Mouse (Mus musculus) kidney, postnatal 0 days (tissue): ENCODE data around the gene Gas2l1. TPM values are rescaled to one million over a fixed set of nuclear protein-coding genes. Genes with fewer than 3 reads are reported as not detected.

Experiments used
- ATAC-seq: fragments of 200-750 bp; cut with Nextera tagmentation; replicated peaks from 2 replicates; pipeline ENCODE4 v1.8.0; 2017; ENCODE audit warnings: low read depth, moderate number of reproducible peaks, moderate TSS enrichment, moderate library complexity; ENCODE audit not compliant: low FRiP score
- DNase-seq: peaks from one replicate; pipeline ENCODE4 v3.0.0-alpha.2; 2016; ENCODE audit warnings: low spot score
- H3K27ac ChIP-seq: fragments of 300-500 bp; sonication (generic); 2 replicates; pipeline ENCODE4 v1.5.1; 2014; ENCODE audit warnings: mild to moderate bottlenecking
- H3K27me3 ChIP-seq: fragments of 300-500 bp; sonication (generic); 2 replicates; pipeline ENCODE4 v1.6.1; 2014; ENCODE audit warnings: low read length, mixed read lengths; ENCODE audit not compliant: insufficient read depth
- H3K36me3 ChIP-seq: fragments of 300-500 bp; sonication (generic); 2 replicates; pipeline ENCODE4 v1.6.1; 2014; ENCODE audit warnings: low read length, mixed read lengths; ENCODE audit not compliant: insufficient read depth
- H3K4me1 ChIP-seq: fragments of 300-500 bp; sonication (generic); replicated peaks from 2 replicates; pipeline ENCODE4 v1.6.1; 2014; ENCODE audit warnings: antibody characterized with exemption, low read length, mixed read lengths; ENCODE audit not compliant: insufficient read depth
- H3K4me2 ChIP-seq: fragments of 300-500 bp; sonication (generic); 2 replicates; pipeline ENCODE4 v1.6.1; 2014; ENCODE audit warnings: mild to moderate bottlenecking, low read length, moderate library complexity, mixed read lengths
- H3K4me3 ChIP-seq: fragments of 300-500 bp; sonication (generic); replicated peaks from 2 replicates; pipeline ENCODE4 v1.5.1; 2014; ENCODE audit warnings: low read depth, low read length
- H3K9ac ChIP-seq: fragments of 300-500 bp; sonication (generic); 2 replicates; pipeline ENCODE4 v1.6.1; 2014; ENCODE audit warnings: low read depth, low read length
- H3K9me3 ChIP-seq: fragments of 300-500 bp; sonication (generic); replicated peaks from 2 replicates; pipeline ENCODE4 v1.6.1; 2016; ENCODE audit warnings: low read length, inconsistent platforms, mixed read lengths
- CTCF ChIP-seq: IDR thresholded peaks from 2 replicates; pipeline ENCODE4 v1.5.1; 2016; ENCODE audit warnings: antibody characterized with exemption, low read depth, mild to moderate bottlenecking, moderate library complexity
- WGBS: fragments of 180-500 bp; shearing (Covaris S2); extraction: QIAGEN DNeasy Blood & Tissue Kit; methylation state at CpG from one replicate; pipeline ENCODE4 v1.1.7; 2014; 5-methylcytosine and 5-hydroxymethylcytosine counted together
- polyA plus RNA-seq: library from polyadenylated mRNA; unstranded; fragments of >200 nt; fragmentation: Nextera tagmentation; extraction: Ambion mirVana; gene quantifications from 2 replicates; pipeline ENCODE4 v1.2.1, GENCODE M21; 2015

The Gas2l1 gene
- polyA plus RNA-seq, 1 experiment from 2014 or later: 30.3 TPM

- no peak overlapping the region; the same call in 1 of the 2 replicates for H3K9ac ChIP-seq
Measured at GRCm38 (mm10) chr11:5100801-5101200, 35.7 kb upstream of the Gas2l1 start.

GRCm38 (mm10) chr11:5100283-5100682, 35.2 kb upstream of the Gas2l1 start:
- TF ChIP-seq CTCF: peak; percentile 32; the same call in 1 of the 2 replicates
- H3K36me3 ChIP-seq: 0 out of 2 replicates have a peak, but pooled peaks cover 3% of the 10 kb centered on the region
- WGBS: 0% methylated on average over 7 of the region's 7 CpGs
- H3K4me2 ChIP-seq: peak overlapping the region; percentile 76
- peaks cover 13% of the 10 kb centered on the region; the same call in 1 of the 2 replicates for H3K4me1 ChIP-seq
- no peak for ATAC-seq
- no peaks in the 10 kb centered on the region for H3K9me3 ChIP-seq
- peak; percentile 46 for DNase-seq
- peak overlapping the region; percentile 98 for H3K4me3 ChIP-seq
- H3K9ac ChIP-seq: peak overlapping the region; percentile 97
- H3K27me3 ChIP-seq: no peaks in the 10 kb centered on the region
- peak overlapping the region; percentile 95 for H3K27ac ChIP-seq

More at GRCm38 (mm10) chr11:5100801-5101200, 35.7 kb upstream of the Gas2l1 start:
- H3K27ac ChIP-seq: peak overlapping the region; percentile 50
- peak overlapping the region; percentile 98 for H3K4me3 ChIP-seq
- TF ChIP-seq CTCF: no peak
- ATAC-seq: no peak
- 31% methylated on average over 5 of the region's 5 CpGs for WGBS
- no peaks in the 10 kb centered on the region for H3K9me3 ChIP-seq
- no peaks in the 10 kb centered on the region for H3K27me3 ChIP-seq
- H3K4me1 ChIP-seq: peaks cover 12% of the 10 kb centered on the region; the same call in 1 of the 2 replicates
- peak overlapping the region; percentile 76 for H3K4me2 ChIP-seq
- DNase-seq: peak; percentile 21
- H3K36me3 ChIP-seq: 0 out of 2 replicates have a peak, but pooled peaks cover 8% of the 10 kb centered on the region

- DNase-seq (peak; percentile 95), ATAC-seq (peak; percentile 61)
- Histone ChIP-seq H3K27me3 (no peaks in the 10 kb centered on the region), H3K27ac (peak overlapping the region; percentile 95), H3K4me1 (peaks cover 13% of the 10 kb centered on the region; the same call in 1 of the 2 replicates), H3K9me3 (no peaks in the 10 kb centered on the region), H3K36me3 (no peaks in the 10 kb centered on the region), H3K9ac (peak overlapping the region; percentile 97), H3K4me2 (peak overlapping the region; percentile 76), H3K4me3 (peak overlapping the region; percentile 98)
- 0% methylated on average over 31 of the region's 31 CpGs for WGBS
- TF ChIP-seq CTCF: no peak
Measured at GRCm38 (mm10) chr11:5099576-5100183, 34.6 kb upstream of the Gas2l1 start.

GRCm38 (mm10) chr11:5098736-5099542, 33.8 kb upstream of the Gas2l1 start, which contains the start of the genes Rhbdd3 and Ewsr1:
Gene Rhbdd3, plus strand, starts transcription at chr11:5098926.
Gene Ewsr1, minus strand, starts transcription at chr11:5099266.
- peak within 1 kb of the TSS; percentile 98 for H3K4me3 ChIP-seq
- H3K9me3 ChIP-seq: no peaks in the 10 kb centered on the region
- WGBS: under 1% methylated on average over 90 of the region's 92 CpGs
- no peak for TF ChIP-seq CTCF
- peak within 1 kb of the TSS; percentile 90 for H3K4me2 ChIP-seq
- no peaks in the 10 kb centered on the region for H3K36me3 ChIP-seq
- peak within 1 kb of the TSS; percentile 95 for H3K27ac ChIP-seq
- DNase-seq: peak; percentile 97
- H3K9ac ChIP-seq: peak within 1 kb of the TSS; percentile 97
- H3K27me3 ChIP-seq: no peaks in the 10 kb centered on the region
- H3K4me1 ChIP-seq: peaks cover 13% of the 10 kb centered on the region
- ATAC-seq: peak; percentile 90

- under 1% methylated on average over 44 of the region's 44 CpGs for WGBS
- H3K36me3 ChIP-seq: no peaks in the 10 kb centered on the region
- H3K27ac ChIP-seq: peak overlapping the region; percentile 95
- no peaks in the 10 kb centered on the region for H3K27me3 ChIP-seq
- peak overlapping the region; percentile 90 for H3K4me2 ChIP-seq
- DNase-seq (peak; percentile 62), ATAC-seq (no peak; the same call in 1 of the 2 replicates)
- H3K9ac ChIP-seq: peak overlapping the region; percentile 97
- no peak for TF ChIP-seq CTCF
- H3K4me1 ChIP-seq: peaks cover 13% of the 10 kb centered on the region
- H3K4me3 ChIP-seq: peak overlapping the region; percentile 98
- no peaks in the 10 kb centered on the region for H3K9me3 ChIP-seq
Measured at GRCm38 (mm10) chr11:5098035-5098735, 33.1 kb upstream of the Gas2l1 start.
